Mouse (Mus musculus): Measurements from ENCODE around the gene Rasal2. TPM values are rescaled to one million over a fixed set of nuclear protein-coding genes. Genes with fewer than 3 reads are reported as not detected.
"Not testable (repeated sequence)": the region's sequence is repeated elsewhere in the genome, so short reads cannot be mapped to it uniquely, and the experiment has no call there.

The Rasal2 gene
- polyA plus RNA-seq, 1 experiment from 2014 or later: 16.6 TPM

GRCm38 (mm10) chr1:157255776-157256175 lies 156.6 kb downstream of the Rasal2 start:
- ChIA-PET CTCF (interaction anchor here (1.3 kb wide), 1 partner anchor 20 kb away, joined by 3 read pairs; no protein-coding TSS in a partner anchor), POLR2A (no interaction called here)
- DNase-seq (ENCODE audit: low read depth, low spot score) (no peak), ATAC-seq (no peak)
- no peaks in the 10 kb centered on the region for H3K27me3 ChIP-seq
- in situ Hi-C loops (cut with MboI; ENCODE audit: low pct_unique_long_range_greater_than_20kb): no loop called here
- no peak for TF ChIP-seq CTCF (IDR thresholded peaks at IDR 0.05)

- DNase-seq (ENCODE audit: low read depth, low spot score) (no peak), ATAC-seq (no peak)
- in situ Hi-C loops (cut with MboI; ENCODE audit: low pct_unique_long_range_greater_than_20kb): no loop called here
- H3K27me3 ChIP-seq: no peaks in the 10 kb centered on the region
- CTCF ChIA-PET: interaction anchor here (0.9 to 1.9 kb wide), 4 partner anchors 10 to 48 kb away, joined by 3 to 7 read pairs (median 6); no protein-coding TSS in a partner anchor
- POLR2A ChIA-PET: no interaction called here
- TF ChIP-seq CTCF (IDR thresholded peaks at IDR 0.05): no peak
Measured at GRCm38 (mm10) chr1:157253600-157254490, 158.6 kb downstream of the Rasal2 start.

GRCm38 (mm10) chr1:157248112-157248511 lies 164.3 kb downstream of the Rasal2 start:
- ChIA-PET CTCF (interaction anchor here (1.0 kb wide), 1 partner anchor 25 kb away, joined by 3 read pairs; no protein-coding TSS in a partner anchor), POLR2A (no interaction called here)
- TF ChIP-seq CTCF (IDR thresholded peaks at IDR 0.05): no peak
- peak; percentile 17 for ATAC-seq
- no peaks in the 10 kb centered on the region for H3K27me3 ChIP-seq
- DNase-seq (ENCODE audit: low read depth, low spot score): no peak
- in situ Hi-C loops (cut with MboI; ENCODE audit: low pct_unique_long_range_greater_than_20kb): no loop called here

- no peak for DNase-seq (ENCODE audit: low read depth, low spot score)
- TF ChIP-seq CTCF (IDR thresholded peaks at IDR 0.05): no peak
- ChIA-PET CTCF (interaction anchor here (0.7 to 1.0 kb wide), 3 partner anchors 10 to 28 kb away, joined by 3 read pairs; no protein-coding TSS in a partner anchor), POLR2A (interaction anchor here (1.1 kb wide), 1 partner anchor 8 kb away, joined by 3 read pairs; no protein-coding TSS in a partner anchor)
- in situ Hi-C loops (cut with MboI; ENCODE audit: low pct_unique_long_range_greater_than_20kb): no loop called here
- ATAC-seq: no peak
- H3K27me3 ChIP-seq: no peaks in the 10 kb centered on the region
Measured at GRCm38 (mm10) chr1:157247341-157247740, 165.1 kb downstream of the Rasal2 start.

GRCm38 (mm10) chr1:157246779-157247178 lies 165.6 kb downstream of the Rasal2 start:
- CTCF ChIA-PET: interaction anchor here (0.7 to 1.0 kb wide), 3 partner anchors 10 to 28 kb away, joined by 3 read pairs; no protein-coding TSS in a partner anchor

GRCm38 (mm10) chr1:157244453-157244790 lies 168.0 kb downstream of the Rasal2 start:
- ATAC-seq (no peak), DNase-seq (ENCODE audit: low read depth, low spot score) (no peak)
- POLR2A ChIA-PET: no interaction called here
- CTCF ChIA-PET: interaction anchor here (2.7 kb wide), 1 partner anchor 9 kb away, joined by 6 read pairs; no protein-coding TSS in a partner anchor
- TF ChIP-seq CTCF (IDR thresholded peaks at IDR 0.05): no peak
- H3K27me3 ChIP-seq: no peaks in the 10 kb centered on the region
- in situ Hi-C loops (cut with MboI; ENCODE audit: low pct_unique_long_range_greater_than_20kb): no loop called here

More at GRCm38 (mm10) chr1:157246779-157247178, 165.6 kb downstream of the Rasal2 start:
- no peak for TF ChIP-seq CTCF (IDR thresholded peaks at IDR 0.05)
- H3K27me3 ChIP-seq: no peaks in the 10 kb centered on the region
- DNase-seq (ENCODE audit: low read depth, low spot score) (no peak), ATAC-seq (no peak)
- POLR2A ChIA-PET: interaction anchor here (1.1 kb wide), 1 partner anchor 8 kb away, joined by 3 read pairs; no protein-coding TSS in a partner anchor
- in situ Hi-C loops (cut with MboI; ENCODE audit: low pct_unique_long_range_greater_than_20kb): no loop called here

- CTCF ChIA-PET: interaction anchor here (2.7 kb wide), 1 partner anchor 10 kb away, joined by 6 read pairs; no protein-coding TSS in a partner anchor
- TF ChIP-seq CTCF (IDR thresholded peaks at IDR 0.05): no peak
- no peak for DNase-seq (ENCODE audit: low read depth, low spot score)
- POLR2A ChIA-PET: interaction anchor here (0.6 kb wide), 1 partner anchor 45 kb away, joined by 3 read pairs; no protein-coding TSS in a partner anchor
- no peak for ATAC-seq
- no peaks in the 10 kb centered on the region for H3K27me3 ChIP-seq
- in situ Hi-C loops (cut with MboI; ENCODE audit: low pct_unique_long_range_greater_than_20kb): no loop called here
Measured at GRCm38 (mm10) chr1:157243576-157244452, 168.6 kb downstream of the Rasal2 start.

GRCm38 (mm10) chr1:157239687-157240086 lies 172.7 kb downstream of the Rasal2 start:
- no peak for TF ChIP-seq CTCF (IDR thresholded peaks at IDR 0.05)
- DNase-seq (ENCODE audit: low read depth, low spot score): no peak
- ChIA-PET CTCF (interaction anchor here (0.8 kb wide), 1 partner anchor 52 kb away, joined by 3 read pairs; no protein-coding TSS in a partner anchor), POLR2A (interaction anchor here (1.2 kb wide), 1 partner anchor 8 kb away, joined by 3 read pairs; no protein-coding TSS in a partner anchor)
- no peaks in the 10 kb centered on the region for H3K27me3 ChIP-seq
- in situ Hi-C loops (cut with MboI; ENCODE audit: low pct_unique_long_range_greater_than_20kb): no loop called here
- ATAC-seq: no peak

- H3K27me3 ChIP-seq; POLR2A ChIA-PET; DNase-seq (ENCODE audit: low read depth, low spot score); in situ Hi-C loops (cut with MboI; ENCODE audit: low pct_unique_long_range_greater_than_20kb); ATAC-seq; CTCF ChIA-PET: not testable (repeated sequence)
Measured at GRCm38 (mm10) chr1:157236650-157237344, 175.6 kb downstream of the Rasal2 start.

Measured in Patski (cell line).